Mouse (Mus musculus) hematopoietic stem cell, adult 5-6 weeks (primary cell): Measurements from ENCODE around the gene Nos1ap. TPM values are rescaled to one million over a fixed set of nuclear protein-coding genes. Genes with fewer than 3 reads are reported as not detected.

ENCODE experiments used
- ATAC-seq, 2 experiments: fragments of 125-278 bp in 1 of 2; replicated peaks in 1 of 2; 2 replicates each; pipeline ENCODE4 v1.8.0; 2016 to 2017; ENCODE audit warnings: inconsistent platforms in 2 of 2, mild to moderate bottlenecking in 2 of 2, moderate number of reproducible peaks in 2 of 2, low read depth in 1 of 2, moderate TSS enrichment in 1 of 2; ENCODE audit not compliant: low FRiP score in 2 of 2, poor library complexity in 2 of 2, severe bottlenecking in 2 of 2, insufficient read depth in 1 of 2, low TSS enrichment in 1 of 2
- total RNA-seq: library from RNA; stranded (forward); fragments of 172-1452, 232-1000 nt; gene quantifications from 2 replicates; pipeline ENCODE4 v1.2.3, GENCODE M21; 2017

The Nos1ap gene
- 5.7 and 14.3 TPM in 2 replicates for total RNA-seq

DNA sequence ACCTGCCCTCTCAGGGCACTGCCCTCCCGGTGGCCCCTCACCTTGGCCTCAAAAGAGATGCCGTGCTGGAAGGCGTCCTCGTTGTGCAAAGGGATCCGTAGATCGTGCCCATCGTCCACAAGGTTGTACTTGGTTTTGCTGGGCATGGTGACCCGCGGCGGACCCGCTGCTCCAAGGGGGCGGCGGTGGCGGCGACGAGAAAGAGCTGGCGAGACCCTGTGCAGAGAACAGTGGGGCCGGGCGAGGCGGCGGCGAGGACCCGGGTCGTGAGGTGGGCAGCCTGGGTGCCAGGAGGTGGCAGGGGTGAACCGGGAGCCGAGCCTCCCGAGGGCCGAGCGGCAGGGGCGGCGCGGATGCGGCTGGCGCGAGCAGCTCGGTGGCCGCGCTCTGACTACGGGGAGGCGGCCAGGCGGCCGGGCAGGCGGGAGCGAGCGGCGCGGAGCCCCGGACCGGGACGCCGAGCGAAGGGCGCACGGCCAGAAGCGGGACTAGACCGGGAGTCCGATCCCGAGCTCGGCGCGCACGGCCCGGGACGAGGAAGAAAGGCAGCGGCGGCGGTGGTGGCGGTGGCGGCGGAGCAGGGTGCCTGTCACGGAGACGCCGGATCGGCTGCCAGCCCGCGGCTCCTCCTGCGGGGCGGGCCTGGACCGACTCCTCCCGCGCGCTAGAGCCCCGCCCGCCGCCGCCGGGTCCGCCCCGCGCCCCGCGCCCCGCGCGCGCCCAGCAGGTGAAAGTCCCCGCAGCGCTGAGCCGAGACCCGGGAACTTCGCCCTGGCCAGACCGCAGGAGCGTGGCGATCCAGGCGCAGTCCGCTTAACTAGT is at the start of gene Nos1ap:
Gene Nos1ap, minus strand, starts transcription at position 643 of the 822 bp plus-strand sequence.
- ATAC-seq, result peak; percentile 81 to 84

GRCm38 (mm10) chr1:170638941-170639340 is 49.3 kb upstream of the Nos1ap start:
- ATAC-seq, result no peak

GRCm38 (mm10) chr1:170632856-170633255 is 43.2 kb upstream of the Nos1ap start:
- ATAC-seq, result no peak

DNA sequence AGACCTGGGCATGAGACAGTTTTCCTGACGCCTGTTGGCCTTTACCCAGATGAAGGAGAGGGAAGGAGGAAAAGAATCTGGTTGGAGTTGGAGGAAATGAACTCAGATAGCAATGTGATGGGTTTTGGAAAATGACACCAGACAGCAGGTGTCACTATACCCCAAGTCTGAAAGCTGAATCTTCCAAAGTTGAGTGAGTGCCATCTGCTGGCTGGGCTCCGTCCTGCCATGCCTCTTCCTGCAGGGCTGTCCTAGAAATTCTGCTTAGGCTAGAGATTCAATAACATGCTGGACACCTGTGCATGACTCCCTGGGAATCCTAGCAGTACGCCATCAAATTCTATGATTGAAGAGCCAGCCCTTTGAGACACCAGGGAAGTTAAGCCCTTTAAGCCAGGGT is 42.7 kb upstream of the Nos1ap start:
- peak; percentile 81 to 98 for ATAC-seq

- ATAC-seq, result no peak
Observed at GRCm38 (mm10) chr1:170631571-170631970, 41.9 kb upstream of the Nos1ap start.

DNA sequence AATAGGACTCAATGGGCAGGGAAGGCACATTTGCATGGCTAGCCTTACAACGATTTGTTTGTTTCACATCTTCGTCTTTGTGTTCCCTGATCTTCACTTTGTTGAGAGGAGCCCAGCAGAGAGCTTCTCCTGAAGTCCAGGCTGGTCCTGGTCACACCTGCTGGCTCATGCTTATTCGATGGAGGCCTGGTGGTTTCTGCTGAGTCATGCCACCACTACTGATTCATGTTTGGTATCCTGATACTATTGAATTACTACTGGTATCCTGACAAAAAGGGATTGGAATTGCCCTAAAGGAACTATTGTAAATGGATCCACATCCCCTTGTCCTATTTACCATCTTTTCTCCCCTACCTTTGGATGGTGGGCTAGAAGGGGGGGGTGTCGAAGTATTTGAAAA is 40.8 kb upstream of the Nos1ap start:
- no peak for ATAC-seq

- ATAC-seq, result no peak
Observed at GRCm38 (mm10) chr1:170623432-170623831, 33.8 kb upstream of the Nos1ap start.

DNA sequence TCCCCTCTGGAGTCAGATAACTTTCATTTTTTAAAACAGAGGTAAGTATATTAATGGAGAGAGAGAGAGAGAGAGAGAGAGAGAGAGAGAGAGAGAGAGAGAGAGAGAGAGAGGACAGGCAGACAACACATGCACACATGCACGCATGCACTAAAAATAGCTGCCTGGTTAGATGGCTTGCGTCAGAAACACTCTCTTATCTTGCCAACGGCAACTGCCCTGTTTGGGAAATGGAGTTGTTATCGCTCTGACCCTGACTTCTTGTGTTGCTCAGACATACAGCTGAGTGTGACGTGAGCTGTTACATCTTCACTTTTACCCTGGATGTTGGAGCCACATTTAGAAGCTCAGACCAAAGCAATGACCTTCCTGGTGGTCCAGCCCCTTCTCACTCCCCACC is 33.3 kb upstream of the Nos1ap start:
- peak; percentile 96 to 98 for ATAC-seq

DNA sequence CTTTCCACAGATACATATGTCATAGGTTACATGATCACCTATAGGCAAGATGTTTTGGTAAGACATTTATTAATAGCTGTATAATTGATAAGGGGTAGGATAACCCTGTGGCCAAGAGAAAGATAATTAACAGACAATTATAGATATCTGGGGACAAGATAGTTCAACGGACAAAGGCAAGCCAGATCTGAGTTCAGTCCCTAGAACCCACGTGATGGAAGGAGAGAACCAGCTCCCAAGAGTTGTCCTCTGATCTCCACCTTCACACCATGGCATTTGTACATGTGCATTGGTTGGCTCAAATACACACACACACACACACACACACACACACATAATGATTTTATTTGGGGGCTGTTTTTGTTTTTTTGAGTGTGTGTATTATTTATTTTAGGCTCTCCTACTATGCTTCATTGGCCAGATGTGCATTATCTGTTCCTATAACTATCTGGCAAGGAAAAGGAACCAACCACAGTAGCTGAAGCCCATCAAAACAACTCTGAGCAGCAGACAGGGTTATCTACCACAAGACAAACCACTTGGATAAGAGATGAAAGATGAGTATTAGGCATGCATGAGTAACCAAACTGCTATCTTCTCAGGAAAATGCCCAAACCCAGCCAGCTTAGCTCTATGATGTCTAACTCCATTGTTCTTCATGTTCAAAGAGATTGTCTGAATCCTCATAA is 30.2 kb upstream of the Nos1ap start:
- ATAC-seq, result no peak

- peak; percentile 76 to 82 for ATAC-seq
Observed at GRCm38 (mm10) chr1:170612968-170613872, 23.6 kb upstream of the Nos1ap start.

DNA sequence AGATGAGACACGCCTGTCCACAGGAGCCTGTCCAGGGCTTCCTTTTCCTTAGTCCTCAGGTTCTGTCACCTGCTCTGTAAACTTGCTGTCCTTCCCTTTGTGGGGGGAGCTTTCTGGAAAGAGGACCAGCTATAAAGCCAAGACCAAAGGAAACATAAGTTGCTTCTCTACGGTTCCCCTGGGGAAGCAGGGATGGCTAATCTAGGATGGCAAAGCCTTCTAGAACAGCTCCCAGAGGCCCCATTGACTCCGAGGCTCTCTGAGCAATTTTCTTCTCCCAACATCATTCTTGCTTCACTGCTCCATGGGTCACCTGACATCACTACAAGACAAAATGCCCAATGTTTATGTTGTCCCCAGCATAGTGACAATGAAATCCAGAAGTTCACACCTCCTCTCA is 22.0 kb upstream of the Nos1ap start:
- no peak for ATAC-seq

DNA sequence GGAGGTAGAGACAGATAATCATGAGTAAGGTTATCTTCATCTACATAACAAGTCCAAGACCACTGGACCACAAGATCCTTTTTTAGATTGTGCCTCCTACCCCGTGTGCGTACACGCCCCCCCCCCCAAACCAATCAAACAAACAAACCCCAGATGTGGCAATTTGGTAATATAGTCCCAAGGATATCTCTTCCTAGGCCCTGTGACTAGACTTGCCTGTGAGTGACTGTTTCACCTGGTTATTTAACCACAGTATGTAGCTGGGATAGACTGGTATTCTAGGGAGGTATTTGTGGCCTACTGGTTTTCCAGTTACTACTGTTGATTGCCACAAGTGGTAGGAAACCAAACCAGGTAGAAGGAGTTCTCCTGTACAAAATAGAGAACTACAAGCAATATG is 21.0 kb upstream of the Nos1ap start:
- ATAC-seq, result peak in 1 of 2 experiments; percentile 6; a peak in 1 of 4 replicates

DNA sequence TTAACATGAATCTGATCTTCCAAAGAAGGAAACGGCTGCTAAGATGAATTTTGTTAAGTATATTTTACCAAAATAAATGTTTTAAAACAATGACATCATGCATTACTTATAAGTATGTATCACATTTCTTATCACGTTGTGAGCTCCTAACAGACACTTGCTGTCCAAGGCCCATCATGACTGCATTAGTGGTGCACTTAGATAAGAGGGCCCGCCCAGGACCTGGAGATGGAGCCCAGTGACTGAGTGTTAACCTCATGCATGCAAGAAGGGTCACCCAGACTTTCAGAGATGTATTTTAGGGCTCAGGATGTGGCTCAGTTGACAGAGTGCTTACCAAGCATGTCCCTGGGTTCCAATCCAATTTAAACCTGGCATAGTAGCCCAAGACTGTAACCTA is 20.6 kb upstream of the Nos1ap start:
- peak; percentile 6 to 30; a peak in 1 of 4 replicates for ATAC-seq

- peak; percentile 85 to 86 for ATAC-seq
Observed at GRCm38 (mm10) chr1:170609872-170610271, 20.2 kb upstream of the Nos1ap start.

GRCm38 (mm10) chr1:170608461-170609071 is 18.9 kb upstream of the Nos1ap start:
- 0 out of 4 replicates have a peak, but pooled peaks of 1 of the 2 experiments have one; percentile 17 for ATAC-seq

DNA sequence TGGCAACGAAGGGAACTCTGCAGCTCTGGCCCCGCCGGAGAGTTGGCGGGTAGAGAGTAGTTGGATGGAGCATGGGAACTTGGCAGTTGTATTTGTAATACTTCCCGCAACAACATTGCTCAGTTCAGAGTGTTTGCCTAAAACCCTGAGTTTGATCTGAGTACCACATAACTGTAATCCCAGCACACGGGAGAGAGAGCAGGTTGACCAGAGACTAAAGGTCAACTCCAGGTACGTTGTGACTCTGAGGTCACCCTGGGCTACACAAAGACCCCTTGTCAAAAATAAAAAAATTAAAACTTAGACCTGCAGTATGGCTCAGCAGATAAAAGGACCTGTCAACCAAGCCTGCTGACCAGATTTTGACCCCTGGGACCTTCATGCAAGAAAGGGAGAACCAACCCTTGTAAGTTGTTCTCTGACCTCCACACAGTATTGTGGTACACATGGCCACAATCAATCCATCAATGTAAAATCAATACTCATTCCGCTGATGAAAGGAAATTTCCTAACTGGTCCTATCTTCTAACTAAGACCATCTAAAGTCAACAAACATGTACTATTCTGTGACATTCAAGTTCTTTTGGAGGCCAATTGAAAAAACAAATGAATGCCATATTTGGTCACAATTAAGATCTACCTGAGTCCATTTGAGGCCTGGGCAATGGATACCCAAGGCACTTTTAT is 17.7 kb upstream of the Nos1ap start:
- ATAC-seq, result no peak
